Mouse (Mus musculus): ENCODE measurements around the gene Fau.

Fau gene

DNA sequence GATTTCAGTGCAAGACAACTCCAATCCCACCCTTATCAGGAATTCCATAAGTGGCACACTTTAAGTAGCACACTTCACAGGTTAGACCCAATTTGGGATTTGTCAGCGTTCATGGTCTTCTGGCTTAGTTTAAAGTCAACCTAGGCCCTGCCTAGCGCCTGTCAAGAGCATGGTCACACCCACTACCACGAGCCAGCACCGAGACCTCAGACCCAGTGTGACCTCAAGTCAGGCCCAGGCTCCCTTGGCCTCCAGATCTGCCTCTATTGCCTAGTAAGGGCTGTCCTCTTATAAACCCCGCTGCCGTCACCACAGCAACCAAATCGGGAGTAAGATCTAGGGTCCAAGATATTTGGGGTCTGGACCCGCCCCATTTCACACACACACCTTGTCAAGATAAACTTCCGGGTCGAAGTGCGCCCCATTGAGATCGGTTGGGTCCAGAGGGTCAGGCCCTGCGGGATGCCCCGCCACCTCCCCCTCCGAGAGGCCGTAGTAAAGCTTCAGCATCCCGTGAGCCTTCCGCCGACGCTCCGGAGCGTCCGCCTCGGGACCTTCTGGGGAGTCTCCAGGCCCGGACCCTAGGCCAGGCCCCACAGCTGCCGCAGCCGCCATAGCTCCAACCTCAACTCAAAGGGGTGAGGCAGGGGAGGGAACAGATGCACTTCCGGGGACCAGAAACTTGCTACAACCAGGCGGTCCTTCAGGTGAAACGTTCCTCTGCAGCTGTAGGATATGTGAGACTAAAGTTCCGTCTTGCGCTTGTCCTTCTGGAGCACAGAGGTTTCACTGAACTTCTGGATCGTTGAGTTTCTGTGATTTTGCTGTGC is 19.1 kb downstream of the Fau start, which contains the start of gene Vps51:
Gene Vps51, minus strand, starts transcription at position 668 of the 830 bp plus-strand sequence.
- DNase-seq, result peak; percentile 94

DNA sequence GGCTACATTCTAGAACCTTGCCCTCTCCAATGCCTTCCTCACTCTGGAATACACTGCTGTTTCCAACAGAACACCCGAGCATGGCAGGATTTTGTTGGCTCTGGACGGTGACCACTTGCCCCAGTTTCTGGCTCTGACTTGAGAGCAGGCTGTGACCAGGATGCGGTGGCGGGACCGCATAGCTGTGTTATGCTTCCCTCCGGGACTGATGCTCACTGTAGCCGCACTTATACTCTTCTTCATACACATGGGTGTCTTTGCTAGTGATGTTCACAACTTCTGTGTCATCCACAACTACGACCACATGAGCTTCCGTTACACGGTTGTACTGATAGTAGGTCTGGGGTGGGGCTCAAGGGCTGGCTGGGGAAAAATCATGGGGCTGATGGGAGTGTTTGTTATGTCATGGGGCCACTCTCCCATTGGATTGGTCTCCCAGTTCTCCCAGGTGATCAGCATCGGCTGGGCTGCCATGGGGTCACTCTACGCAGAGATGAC is 22.4 kb downstream of the Fau start, which contains the start of gene Tmem262:
Gene Tmem262, plus strand, starts transcription at position 51 of the 498 bp plus-strand sequence.
- DNase-seq, result no peak

DNA sequence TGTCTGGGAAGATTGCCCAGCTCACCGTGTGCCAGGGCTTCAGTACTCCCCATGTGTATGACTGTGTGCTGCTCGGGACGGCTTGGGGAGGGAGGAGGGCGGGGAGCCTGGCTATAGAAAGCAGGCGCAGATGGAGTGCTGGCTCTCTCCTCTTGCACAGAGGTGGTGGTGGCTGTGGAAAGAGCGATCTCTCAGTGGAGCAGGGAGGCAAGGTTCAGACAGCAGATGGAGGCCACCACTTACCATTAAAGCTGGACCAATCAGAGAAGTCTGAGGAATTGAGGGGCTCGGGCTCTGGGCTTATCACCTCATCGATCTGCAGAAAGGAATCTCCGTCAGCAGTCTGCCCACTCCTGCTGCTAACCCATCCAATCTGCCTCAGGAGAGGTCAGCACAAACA is 24.5 kb downstream of the Fau start, which contains the start of gene Gm28374:
Gene Gm28374, minus strand, starts transcription at position 101 of the 400 bp plus-strand sequence.
- DNase-seq, result no peak

DNA sequence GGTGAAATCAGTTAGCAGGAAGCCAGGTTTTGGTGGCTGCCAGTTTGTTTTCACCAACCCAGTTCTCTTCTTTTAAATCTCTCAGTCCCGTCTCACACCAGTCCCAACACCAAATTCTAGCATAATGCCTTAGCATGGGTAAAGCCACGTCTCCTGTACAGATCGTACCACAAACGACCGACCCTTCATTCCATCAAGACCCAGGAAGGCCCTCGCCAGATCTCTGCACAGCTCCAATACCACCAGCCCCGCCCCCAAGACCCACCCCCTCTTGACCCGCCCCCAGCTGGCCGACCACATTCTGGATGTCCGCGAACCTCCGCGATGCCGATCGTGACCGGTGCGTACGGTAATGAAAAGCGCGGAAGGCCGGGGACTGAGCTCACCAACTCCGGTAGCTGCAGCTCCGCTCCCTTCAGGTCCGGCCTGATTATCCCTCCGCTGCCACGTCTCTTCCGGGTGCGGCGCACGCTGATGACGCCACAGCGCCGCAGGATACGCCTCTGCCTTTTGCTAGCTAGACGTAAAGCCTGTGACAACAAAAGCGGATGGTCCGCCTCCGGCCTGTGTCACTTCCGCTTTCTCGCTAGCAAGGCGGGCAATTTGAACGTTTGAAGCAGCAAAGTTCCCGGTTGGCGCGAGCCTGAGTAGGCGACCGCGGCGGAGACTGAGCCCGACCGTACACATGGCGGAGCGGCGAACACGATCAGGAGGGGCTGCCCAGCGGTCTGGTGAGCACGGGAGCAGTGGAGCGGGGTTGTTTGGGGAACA is 27.0 kb downstream of the Fau start, which contains the start of the genes Zfpl1 and Cdca5:
Gene Zfpl1, minus strand, starts transcription at position 479 of the 771 bp plus-strand sequence.
Gene Cdca5, plus strand, starts transcription at position 506 of the 771 bp plus-strand sequence.
- DNase-seq, result peak; percentile 98

DNA sequence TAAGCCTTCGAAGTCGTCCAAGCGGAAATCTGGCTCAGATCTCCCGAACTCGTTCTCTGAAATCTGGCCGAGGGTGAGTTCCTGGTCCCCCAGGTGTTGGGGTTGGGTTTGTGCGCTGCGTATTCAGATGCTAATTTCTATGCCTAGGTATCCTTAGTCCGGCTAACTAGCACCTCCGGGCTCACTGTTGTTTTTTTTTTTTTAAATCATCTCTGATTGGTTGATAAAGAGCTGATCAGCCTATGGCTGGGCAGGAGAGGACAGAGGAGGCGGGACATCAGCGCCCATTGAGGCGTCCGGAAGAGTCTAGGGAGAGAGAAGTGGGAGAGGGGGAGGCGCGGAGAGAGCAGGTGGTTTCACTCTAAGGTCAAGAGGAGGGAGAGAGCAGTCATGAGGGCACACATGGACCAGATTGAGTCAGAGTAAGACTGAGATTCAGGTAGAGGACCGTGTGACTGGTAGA is 27.8 kb downstream of the Fau start:
- peak; percentile 72 for DNase-seq

DNA sequence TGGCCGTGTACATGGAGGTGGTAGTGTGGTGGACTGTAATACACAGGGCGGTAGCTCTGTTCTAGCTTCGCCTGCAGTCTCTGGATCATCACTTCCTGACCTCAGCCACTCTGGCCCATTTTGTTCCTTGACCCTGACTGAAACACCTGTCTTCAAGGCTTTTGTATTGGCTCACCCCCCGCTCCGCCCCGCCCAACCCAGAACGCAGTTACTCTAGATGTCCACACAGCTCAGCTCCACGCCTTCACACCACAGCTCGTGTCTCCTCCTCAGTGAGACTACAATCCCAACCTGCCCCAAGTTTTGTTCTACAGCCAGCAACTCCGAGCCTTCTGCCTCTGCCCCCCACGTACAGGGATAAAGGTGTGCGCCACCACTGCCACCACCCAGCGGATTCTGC is 31.2 kb downstream of the Fau start:
- no peak for DNase-seq

DNA sequence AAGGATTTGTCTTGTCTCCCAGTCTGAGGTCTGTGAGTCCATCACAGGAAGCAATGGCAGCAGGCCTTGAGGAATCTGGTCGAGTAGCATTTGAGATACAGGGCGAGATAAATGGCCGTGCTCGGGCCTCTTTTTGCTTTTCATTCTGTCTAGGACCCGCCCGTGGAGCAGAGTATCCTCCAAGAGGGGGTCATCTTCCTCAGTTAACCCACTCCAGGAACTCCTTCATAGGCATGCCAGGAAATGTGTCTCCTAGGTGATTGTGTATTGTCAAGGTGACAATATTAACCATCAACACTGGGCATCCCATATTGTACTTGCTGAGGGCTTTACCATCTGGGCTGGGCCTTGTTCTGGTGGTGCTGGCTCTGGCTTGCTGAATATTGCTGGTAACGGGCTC is 36.5 kb downstream of the Fau start, which contains the start of gene AC131692.1:
Gene AC131692.1, plus strand, starts transcription at position 301 of the 400 bp plus-strand sequence.
- DNase-seq, result no peak

DNA sequence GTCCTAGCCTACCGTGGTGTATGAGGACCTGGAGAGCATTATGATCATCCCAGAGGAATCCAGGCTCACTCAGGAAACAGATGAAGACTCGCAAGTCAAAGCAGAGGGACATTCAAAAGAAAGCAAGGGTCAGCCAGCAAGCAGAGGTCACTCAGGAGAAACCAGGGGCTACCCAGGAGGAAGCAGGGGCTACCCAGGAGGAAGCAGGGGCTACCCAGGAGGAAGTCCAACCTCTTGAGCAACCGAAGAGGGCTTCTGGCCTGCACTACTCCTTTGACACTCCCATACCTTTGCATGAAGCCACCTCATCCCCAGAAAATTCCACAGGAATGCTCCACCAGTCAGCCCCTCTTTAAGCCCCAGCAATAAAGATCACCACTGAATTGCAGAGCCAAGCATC is 40.2 kb downstream of the Fau start:
- no peak for DNase-seq

DNA sequence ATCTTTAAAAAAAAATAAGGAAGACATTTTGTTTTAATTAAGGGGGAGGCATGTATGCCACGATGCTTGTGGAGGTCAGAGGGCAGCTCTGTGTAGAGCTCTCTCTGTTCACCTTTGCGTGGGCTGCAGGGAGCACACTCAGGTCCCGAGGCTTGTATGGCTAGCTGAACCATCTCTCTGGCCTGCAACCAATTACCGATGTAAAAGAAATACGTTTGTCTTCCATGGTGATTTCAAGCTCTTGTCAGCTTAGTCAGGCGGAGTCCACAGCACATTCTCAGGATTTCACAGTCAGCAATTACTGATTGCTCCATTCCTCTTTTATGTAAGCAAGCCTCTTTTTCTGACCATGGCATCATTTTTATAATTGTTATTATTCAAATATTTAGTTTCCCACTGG is 43.5 kb downstream of the Fau start:
- no peak for DNase-seq

DNA sequence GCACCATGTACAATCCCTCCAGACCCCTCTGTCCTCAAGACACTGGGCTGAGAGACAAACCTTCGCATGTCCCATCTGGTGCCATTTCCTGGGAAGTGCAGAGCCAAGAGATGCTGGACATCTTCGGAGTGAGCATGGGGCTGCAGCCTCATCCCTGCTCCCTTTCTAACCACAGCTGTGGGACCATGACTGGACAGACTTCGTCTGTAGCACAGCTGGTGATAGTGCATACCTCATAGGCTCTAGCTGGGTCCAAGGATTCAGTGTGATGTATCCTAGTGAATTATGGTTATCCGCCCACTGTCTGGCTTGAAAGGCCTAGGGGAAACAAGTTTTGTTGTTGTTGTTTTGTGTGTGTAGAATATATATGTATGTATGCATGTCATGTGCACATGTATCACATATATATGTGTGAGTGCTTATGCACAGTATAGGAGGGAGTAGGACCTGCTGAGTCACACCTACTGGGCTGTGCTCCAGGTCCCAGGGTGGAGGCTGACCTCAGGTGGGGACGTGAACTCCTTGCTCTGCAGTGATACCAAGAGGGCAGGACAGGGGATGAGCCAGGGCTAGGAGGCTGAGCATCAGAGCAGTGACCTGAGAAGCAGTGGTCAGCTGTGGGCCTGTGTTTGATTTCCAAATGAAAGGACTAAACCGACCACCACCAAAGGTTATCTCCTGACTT is 44.7 kb downstream of the Fau start:
- no peak for DNase-seq

DNA sequence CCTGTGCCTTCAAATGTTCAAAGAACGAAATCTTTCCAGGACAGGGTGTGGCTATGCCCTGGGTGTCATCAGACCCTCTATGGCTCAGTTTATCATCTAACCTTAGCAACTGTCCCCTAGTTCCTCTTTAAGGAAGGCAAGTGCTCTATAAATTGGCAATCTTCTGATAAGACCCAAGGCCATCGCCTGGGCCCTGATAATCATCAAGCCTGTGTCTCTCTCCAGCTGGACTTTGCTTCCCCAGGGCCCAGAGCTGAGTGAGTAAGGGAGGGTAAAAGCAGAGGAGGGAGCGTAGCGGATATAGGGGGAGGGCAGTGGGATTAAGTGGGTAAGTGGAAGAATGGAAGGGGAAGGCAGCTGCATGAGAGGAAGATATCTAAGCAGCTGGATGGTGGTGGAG is 46.8 kb downstream of the Fau start:
- no peak for DNase-seq

DNA sequence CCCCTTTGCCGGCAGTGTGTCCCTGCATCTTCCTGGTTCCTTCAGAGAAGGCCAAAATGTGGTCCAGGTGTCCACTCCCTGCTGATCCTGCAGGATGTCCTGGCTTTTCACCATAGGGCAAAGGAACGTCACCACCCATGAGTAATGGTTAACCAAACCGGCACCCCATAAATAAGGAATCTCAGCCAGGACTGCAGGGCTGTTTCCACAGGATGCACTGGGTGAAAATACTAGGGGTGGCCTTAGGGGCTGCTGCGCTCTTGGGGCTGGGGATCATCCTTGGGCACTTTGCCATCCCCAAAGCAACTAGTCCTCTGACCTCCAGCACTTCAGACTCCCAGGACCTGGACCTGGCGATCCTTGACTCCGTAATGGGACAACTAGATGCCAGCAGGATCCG is 47.9 kb downstream of the Fau start, which contains the start of gene Naaladl1:
Gene Naaladl1, plus strand, starts transcription at position 197 of the 400 bp plus-strand sequence.
- DNase-seq, result no peak
